Mouse (Mus musculus) gastrocnemius, adult 2 months (tissue): Measurements from ENCODE around the gene Cdh16. TPM values are rescaled to one million over a fixed set of nuclear protein-coding genes. Genes with fewer than 3 reads are reported as not detected.

ENCODE experiments used
- DNase-seq: peaks from one replicate; pipeline ENCODE4 v3.0.0; 2022
- H3K27ac ChIP-seq: fragments of 200-600 bp; 2 replicates; pipeline ENCODE4 v1.8.1; 2022; ENCODE audit warnings: mild to moderate bottlenecking
- H3K4me3 ChIP-seq: fragments of 200-600 bp; 2 replicates; pipeline ENCODE4 v1.8.1; 2022; ENCODE audit warnings: mild to moderate bottlenecking, moderate library complexity
- CTCF ChIP-seq: fragments of 200-600 bp; IDR thresholded peaks from 2 replicates; pipeline ENCODE4 v1.8.1; 2022; ENCODE audit warnings: antibody characterized with exemption, mild to moderate bottlenecking, moderate library complexity
- intact Hi-C: fragments of 180-260 bp; cut with DNase I; formaldehyde crosslinking; loops from one replicate; pipeline ENCODE4 v1.15.1; 2025
- total RNA-seq, 2 experiments: library from RNA; stranded (reverse); gene quantifications; 2 replicates each; pipeline ENCODE4 v1.2.3; 2021

Cdh16 gene
- total RNA-seq, 2 experiments from 2014 or later: not detected

- TF ChIP-seq CTCF: peak; percentile 10; the same call in 1 of the 2 replicates
- Histone ChIP-seq H3K27ac (peak overlapping the region; percentile 68), H3K4me3 (no peak overlapping the region)
- intact Hi-C loops: no loop called here
- peak; percentile 94 for DNase-seq
Measured at GRCm38 (mm10) chr8:104607944-104608343, 16.3 kb downstream of the Cdh16 start.

- no peak for TF ChIP-seq CTCF
- intact Hi-C loops: no loop called here
- Histone ChIP-seq H3K4me3 (no peak overlapping the region), H3K27ac (peak overlapping the region; percentile 36)
- DNase-seq: peak; percentile 56
Measured at GRCm38 (mm10) chr8:104606329-104606728, 17.9 kb downstream of the Cdh16 start.

GRCm38 (mm10) chr8:104603245-104603593 is 21.0 kb downstream of the Cdh16 start:
- intact Hi-C loops: loop anchor here (2.0 kb wide), 1 partner anchor 52 kb away; no protein-coding TSS in a partner anchor
- Histone ChIP-seq H3K27ac (peak overlapping the region; percentile 69), H3K4me3 (peak overlapping the region; percentile 49)
- DNase-seq: no peak
- TF ChIP-seq CTCF: no peak

- intact Hi-C loops: loop anchor here (1.0 to 2.0 kb wide), 2 partner anchors 42 to 52 kb away; no protein-coding TSS in a partner anchor
- peak; percentile 99 for TF ChIP-seq CTCF
- DNase-seq: peak; percentile 86
- peak overlapping the region; percentile 49 for H3K4me3 ChIP-seq
- peak overlapping the region; percentile 69 for H3K27ac ChIP-seq
Measured at GRCm38 (mm10) chr8:104602468-104603244, 21.5 kb downstream of the Cdh16 start.

- intact Hi-C loops: loop anchor here (1.0 to 2.0 kb wide), 2 partner anchors 42 to 53 kb away; no protein-coding TSS in a partner anchor
- Histone ChIP-seq H3K27ac (peak overlapping the region; percentile 0; the same call in 1 of the 2 replicates), H3K4me3 (peak overlapping the region; percentile 49; the same call in 1 of the 2 replicates)
- DNase-seq: no peak
- TF ChIP-seq CTCF: no peak
Measured at GRCm38 (mm10) chr8:104601941-104602371, 22.2 kb downstream of the Cdh16 start.

- intact Hi-C loops: no loop called here
- no peak for TF ChIP-seq CTCF
- Histone ChIP-seq H3K4me3 (no peak overlapping the region), H3K27ac (no peak overlapping the region)
- no peak for DNase-seq
Measured at GRCm38 (mm10) chr8:104601386-104601785, 22.8 kb downstream of the Cdh16 start.

GRCm38 (mm10) chr8:104598496-104598895 is 25.7 kb downstream of the Cdh16 start:
- TF ChIP-seq CTCF: no peak
- Histone ChIP-seq H3K27ac (no peak overlapping the region), H3K4me3 (no peak overlapping the region)
- intact Hi-C loops: no loop called here
- DNase-seq: no peak

GRCm38 (mm10) chr8:104597656-104598055 is 26.5 kb downstream of the Cdh16 start:
- intact Hi-C loops: no loop called here
- H3K27ac ChIP-seq: peak overlapping the region; percentile 35; the same call in 1 of the 2 replicates
- no peak for TF ChIP-seq CTCF
- peak; percentile 65 for DNase-seq
- H3K4me3 ChIP-seq: peak overlapping the region; percentile 30; the same call in 1 of the 2 replicates

- no peak for TF ChIP-seq CTCF
- no peak overlapping the region for H3K27ac ChIP-seq
- no peak for DNase-seq
- intact Hi-C loops: no loop called here
- no peak overlapping the region for H3K4me3 ChIP-seq
Measured at GRCm38 (mm10) chr8:104595773-104596536, 28.2 kb downstream of the Cdh16 start.

- H3K27ac ChIP-seq: no peak overlapping the region
- intact Hi-C loops: no loop called here
- no peak overlapping the region for H3K4me3 ChIP-seq
- no peak for TF ChIP-seq CTCF
- no peak for DNase-seq
Measured at GRCm38 (mm10) chr8:104594611-104595362, 29.4 kb downstream of the Cdh16 start.

GRCm38 (mm10) chr8:104593536-104594325 is 30.5 kb downstream of the Cdh16 start:
- intact Hi-C loops: no loop called here
- no peak for TF ChIP-seq CTCF
- Histone ChIP-seq H3K4me3 (no peak overlapping the region), H3K27ac (no peak overlapping the region)
- DNase-seq: no peak
